In the genomic region with DNA sequence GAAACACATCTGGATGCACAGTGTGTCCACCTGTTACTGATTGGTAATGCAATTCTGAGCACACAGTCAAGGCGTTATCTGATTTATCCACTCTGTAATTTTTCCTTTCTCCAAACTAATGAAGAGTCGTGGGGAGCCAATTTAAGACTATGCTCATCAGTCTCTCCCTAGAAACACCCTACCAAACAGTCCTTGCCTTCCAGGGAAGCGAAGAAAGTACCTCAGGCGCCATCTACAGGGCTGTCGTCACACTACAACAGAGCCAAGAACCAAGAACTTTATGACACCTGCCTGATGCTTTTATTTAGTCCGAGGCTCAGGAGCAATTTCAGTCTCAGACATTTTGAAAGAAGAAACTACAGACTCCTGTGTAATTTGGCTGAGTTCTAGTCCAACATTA, we compare ENCODE assay signal across 8 mouse cellular contexts. TPM values are rescaled to one million over a fixed set of nuclear protein-coding genes. Genes with fewer than 3 reads are reported as not detected.
DNase-seq lines count a peak whose midpoint lies in the region; ATAC-seq and TF ChIP-seq lines count a peak whose summit lies in the region.

No protein-coding gene starts in this region.

- no peak overlapping the region for H3K27ac ChIP-seq in hindbrain, embryonic 16.5 days (ENCODE audit: low read depth, low read length)
- no peak overlapping the region for H3K27ac ChIP-seq in liver, embryonic 14.5 days

- H3K27me3 ChIP-seq in hindbrain, embryonic 16.5 days (replicated peaks; ENCODE audit: control insufficient read depth, insufficient read depth, low read length), result no peaks in the 10 kb centered on the region
- H3K27me3 ChIP-seq in liver, embryonic 14.5 days (ENCODE audit: control insufficient read depth, insufficient read depth, low read length), result peaks cover 4% of the 10 kb centered on the region

- ATAC-seq in hindbrain, embryonic 16.5 days, result peak; percentile 62
- ATAC-seq in liver, embryonic 14.5 days (ENCODE audit: insufficient read depth), result no peak
- no peak for ATAC-seq in inflammation-experienced regulatory T-cells, adult 6 months

- peak; percentile 59 for TF ChIP-seq CTCF in liver, embryonic 14.5 days (IDR thresholded peaks at IDR 0.05; ENCODE audit: low read depth)

- no peaks in the 10 kb centered on the region for H3K36me3 ChIP-seq in hindbrain, embryonic 16.5 days (ENCODE audit: control insufficient read depth, insufficient read depth, low read length)
- no peaks in the 10 kb centered on the region for H3K36me3 ChIP-seq in liver, embryonic 14.5 days (replicated peaks; ENCODE audit: control insufficient read depth, insufficient read depth, low read depth)

- no peak for TF ChIP-seq EP300 in liver, embryonic 14.5 days (IDR thresholded peaks at IDR 0.05; ENCODE audit: low read depth)

- H3K4me3 ChIP-seq in hindbrain, embryonic 16.5 days (ENCODE audit: low read length), result no peak overlapping the region
- no peak overlapping the region for H3K4me3 ChIP-seq in liver, embryonic 14.5 days (ENCODE audit: insufficient read depth in 1 of 2, low read depth in 2 of 2, low read length in 2 of 2)

- H3K9ac ChIP-seq in hindbrain, embryonic 16.5 days (ENCODE audit: low read depth, low read length), result no peak overlapping the region
- H3K9ac ChIP-seq in liver, embryonic 14.5 days (replicated peaks), result no peak overlapping the region

- peak; percentile 27 for DNase-seq in ovary, postnatal 14 days (ENCODE audit: low spot score)
- no peak for DNase-seq in ovary, adult 18-20 months (ENCODE audit: low spot score)
- DNase-seq in adipocyte (ENCODE audit: low spot score), result peak; percentile 34
- DNase-seq in embryo, embryonic 9.5 days (ENCODE audit: extremely low spot score), result peak; percentile 45
- peak in 1 of 3 experiments; percentile 3 for DNase-seq in liver, embryonic 14.5 days (ENCODE audit: low read depth in 3 of 3, low spot score in 3 of 3)
- DNase-seq in retina, postnatal 1 day, result peak; percentile 72

- no peaks in the 10 kb centered on the region; the same call in 1 of the 2 replicates for H3K4me1 ChIP-seq in hindbrain, embryonic 16.5 days (ENCODE audit: control insufficient read depth, insufficient read depth, low read depth, low read length)
- H3K4me1 ChIP-seq in liver, embryonic 14.5 days (replicated peaks; ENCODE audit: control insufficient read depth in 2 of 2, insufficient read depth in 2 of 2, low read length in 1 of 2), result no peaks in the 10 kb centered on the region

- 8% methylated on average over 6 of the region's 6 CpGs for WGBS in hindbrain, embryonic 16.5 days
- WGBS in liver, embryonic 14.5 days (ENCODE audit: insufficient replicate concordance), result 6% methylated on average over 6 of the region's 6 CpGs

- no peak overlapping the region for H3K4me2 ChIP-seq in hindbrain, embryonic 16.5 days (ENCODE audit: low read length)
- H3K4me2 ChIP-seq in liver, embryonic 14.5 days (ENCODE audit: low read depth), result no peak overlapping the region

- no peaks in the 10 kb centered on the region for H3K9me3 ChIP-seq in hindbrain, embryonic 16.5 days (ENCODE audit: control insufficient read depth, low read length)
- H3K9me3 ChIP-seq in liver, embryonic 14.5 days (ENCODE audit: control insufficient read depth, low read length), result no peaks in the 10 kb centered on the region

RNA-seq across cellular contexts. Expression of gene Stk33, which starts 6.1 kb away (rescaled TPM):
- 7.4 and 8.8 TPM in 2 replicates for polyA plus RNA-seq in hindbrain, embryonic 16.5 days (2015; fragmentation: Nextera tagmentation; extraction: Ambion mirVana)
- not detected in 2 replicates for polyA plus RNA-seq in liver, embryonic 14.5 days (2012; rRNA removed)
- not detected in 2 replicates for polyA plus RNA-seq in liver, embryonic 14.5 days (2014; fragmentation: Nextera tagmentation; extraction: Ambion mirVana)
- polyA plus RNA-seq in inflammation-experienced regulatory T-cells, adult 6 months (2017; shearing (Covaris generic)), result not detected
